Mouse (Mus musculus) ovary, postnatal 14 days (tissue): ENCODE measurements around the gene Cphx3.
"Not testable (repeated sequence)": the region's sequence is repeated elsewhere in the genome, so short reads cannot be mapped to it uniquely, and the experiment has no call there.

Source experiments
- DNase-seq: peaks from one replicate; pipeline ENCODE4 v3.0.0; 2022; ENCODE audit warnings: low spot score

The Cphx3 gene

DNA sequence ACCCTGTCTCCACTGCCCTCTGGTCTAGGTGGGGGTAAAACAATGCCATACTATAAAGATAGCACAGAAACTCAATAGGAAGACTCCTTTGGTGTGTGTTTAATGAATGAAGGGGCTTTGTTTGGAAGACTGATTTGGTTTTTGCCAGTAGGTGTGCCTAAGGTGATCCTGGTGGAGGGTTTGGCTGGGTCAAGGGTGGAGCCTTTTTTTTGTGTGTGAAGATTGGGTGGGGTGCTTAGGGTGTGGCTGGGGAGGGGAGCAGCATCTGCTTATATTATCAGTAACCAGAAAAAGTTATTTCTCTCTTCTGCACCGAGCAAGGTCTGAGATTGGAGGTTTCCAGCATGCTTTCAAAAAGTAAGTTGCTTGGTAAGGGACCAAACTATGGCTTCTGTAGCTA lies at the start of gene Cphx3:
TSS of gene Cphx3 (plus strand) at position 301 of the 400 bp plus-strand sequence.
- DNase-seq: not testable (repeated sequence)

- DNase-seq: not testable (repeated sequence)
Measured at GRCm38 (mm10) chr14:26034364-26034763, 47.7 kb upstream of the Cphx3 start.

DNA sequence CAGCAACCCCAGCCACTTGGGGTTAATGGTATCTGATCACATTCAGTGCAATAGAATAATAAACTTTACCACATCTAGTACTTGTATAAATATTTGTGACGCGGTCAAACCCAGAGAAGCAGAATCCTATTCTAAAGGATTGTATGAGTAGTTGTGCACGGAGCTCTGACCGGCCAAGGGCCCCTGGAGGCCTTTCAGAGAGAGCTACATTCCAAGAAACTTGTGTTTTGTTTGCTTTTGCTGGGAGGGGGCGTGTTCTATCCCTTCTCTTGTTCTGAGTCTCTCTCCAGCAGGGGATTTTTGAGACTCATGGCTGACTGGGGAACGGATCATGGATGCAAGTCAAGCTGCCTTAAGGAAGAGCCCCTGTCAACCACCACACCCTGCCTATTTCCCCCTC lies 46.7 kb upstream of the Cphx3 start:
- DNase-seq: not testable (repeated sequence)

DNA sequence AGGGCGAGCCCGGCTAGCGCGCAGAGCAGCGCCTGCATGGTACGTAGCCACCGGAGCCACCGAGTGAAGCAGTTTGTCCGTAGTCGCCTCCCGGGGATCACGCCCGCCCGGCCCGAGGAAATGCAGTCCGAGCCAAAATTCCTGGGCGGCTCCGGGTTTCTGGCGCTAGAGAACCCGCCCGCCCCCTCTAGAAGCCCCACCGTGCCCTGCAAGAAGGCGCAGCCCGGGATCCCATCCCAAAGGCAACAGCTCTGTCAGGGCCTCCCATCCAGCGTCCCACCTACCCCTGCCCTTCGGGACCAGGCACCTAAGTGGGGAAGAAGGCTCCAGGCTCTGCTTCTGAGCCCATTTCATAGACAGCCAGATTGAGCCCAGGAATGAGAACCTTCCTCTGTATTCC lies 39.5 kb upstream of the Cphx3 start, which contains the start of gene Gm9780:
TSS of gene Gm9780 (minus strand) at position 101 of the 400 bp plus-strand sequence.
- not testable (repeated sequence) for DNase-seq

DNA sequence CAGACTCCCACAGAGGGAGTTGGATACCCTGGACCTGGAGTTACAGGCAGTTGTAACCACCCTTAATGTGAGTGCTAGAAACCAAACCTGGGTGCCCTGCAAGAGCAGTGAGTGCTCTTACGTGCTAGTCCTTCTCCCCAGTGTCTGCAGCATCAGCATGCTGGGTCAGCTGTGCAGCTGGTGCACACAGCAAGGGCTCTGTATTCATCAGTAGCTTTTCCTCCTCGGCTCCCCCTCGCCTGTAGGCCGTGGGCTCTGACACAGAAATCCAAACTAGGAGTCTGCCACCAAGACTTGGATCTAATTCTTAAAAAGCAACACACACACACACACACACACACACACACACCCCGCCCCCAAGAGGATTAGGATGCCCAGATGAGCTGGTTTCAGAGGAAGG lies 37.1 kb upstream of the Cphx3 start:
- DNase-seq: not testable (repeated sequence)

GRCm38 (mm10) chr14:26047026-26047425 lies 35.1 kb upstream of the Cphx3 start:
- not testable (repeated sequence) for DNase-seq

DNA sequence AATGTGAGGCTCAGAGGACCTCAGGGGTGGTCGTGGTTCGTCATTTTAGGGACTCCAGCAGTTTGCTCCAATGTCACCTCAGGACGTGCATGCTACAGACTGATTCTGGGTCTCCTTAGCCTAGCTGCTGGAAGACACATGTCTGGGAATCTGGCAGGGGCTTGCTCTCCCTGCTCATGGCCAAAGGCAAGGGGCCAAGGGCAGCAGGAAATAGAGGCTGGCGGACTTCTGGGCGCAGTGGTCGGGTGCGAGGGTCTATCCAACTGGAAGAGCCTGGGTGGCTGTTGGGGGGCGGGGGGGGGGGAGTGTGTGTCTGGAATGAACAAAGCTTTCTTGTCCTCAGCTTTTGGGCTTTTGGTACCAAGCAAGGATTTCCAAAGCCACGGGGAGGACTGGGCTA lies 33.3 kb upstream of the Cphx3 start:
- DNase-seq: not testable (repeated sequence)

DNA sequence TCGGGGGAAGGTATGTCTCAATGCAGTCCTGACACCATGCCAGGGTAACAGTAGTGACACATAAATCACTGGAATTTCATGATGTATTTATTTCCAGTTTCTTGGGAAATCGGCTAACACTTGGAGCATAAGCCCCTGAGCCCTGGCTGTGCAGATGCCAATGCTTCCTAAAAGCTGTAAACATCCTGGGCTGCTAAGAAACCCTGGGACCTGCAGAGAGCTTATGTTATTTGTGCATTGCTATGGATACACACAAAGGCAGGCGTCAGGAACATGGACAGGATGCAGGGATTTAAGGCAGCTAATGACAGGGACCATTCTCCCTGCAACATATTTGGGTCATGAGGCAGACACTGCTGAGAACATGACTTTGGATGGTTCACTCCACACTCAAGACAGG lies 23.9 kb upstream of the Cphx3 start:
- DNase-seq: not testable (repeated sequence)

GRCm38 (mm10) chr14:26059362-26059761 lies 22.7 kb upstream of the Cphx3 start:
- DNase-seq: not testable (repeated sequence)

- DNase-seq: not testable (repeated sequence)
Measured at GRCm38 (mm10) chr14:26066574-26067324, 15.3 kb upstream of the Cphx3 start.

- not testable (repeated sequence) for DNase-seq
Measured at GRCm38 (mm10) chr14:26067325-26067633, 14.8 kb upstream of the Cphx3 start, which contains the start of gene Tmem254c. Tmem254c (minus strand) TSS chr14:26067355.

- DNase-seq: not testable (repeated sequence)
Measured at GRCm38 (mm10) chr14:26076620-26077390, 5.3 kb upstream of the Cphx3 start.

DNA sequence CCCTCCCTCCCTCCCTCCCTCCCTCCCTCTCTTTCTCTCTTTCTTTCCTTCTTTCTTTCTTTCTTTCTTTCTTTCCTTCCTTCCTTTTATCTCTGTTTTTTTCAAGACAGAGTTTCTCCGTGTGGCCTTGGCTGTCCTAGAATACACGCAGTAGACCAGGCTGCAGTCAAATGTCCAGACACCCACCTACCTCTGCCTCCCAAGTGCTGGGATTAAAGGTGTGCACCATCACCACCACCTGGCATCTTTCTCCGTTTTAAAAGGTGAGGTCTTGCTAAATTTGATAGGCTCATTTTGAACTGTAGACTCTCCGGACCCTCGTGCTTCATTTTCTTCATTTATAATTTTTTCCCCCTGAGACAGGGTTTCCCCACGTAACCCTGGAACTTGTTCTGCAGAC lies 881 bp upstream of the Cphx3 start, which contains the start of gene Cphx2:
TSS of gene Cphx2 (plus strand) at position 301 of the 400 bp plus-strand sequence.
- DNase-seq: not testable (repeated sequence)

DNA sequence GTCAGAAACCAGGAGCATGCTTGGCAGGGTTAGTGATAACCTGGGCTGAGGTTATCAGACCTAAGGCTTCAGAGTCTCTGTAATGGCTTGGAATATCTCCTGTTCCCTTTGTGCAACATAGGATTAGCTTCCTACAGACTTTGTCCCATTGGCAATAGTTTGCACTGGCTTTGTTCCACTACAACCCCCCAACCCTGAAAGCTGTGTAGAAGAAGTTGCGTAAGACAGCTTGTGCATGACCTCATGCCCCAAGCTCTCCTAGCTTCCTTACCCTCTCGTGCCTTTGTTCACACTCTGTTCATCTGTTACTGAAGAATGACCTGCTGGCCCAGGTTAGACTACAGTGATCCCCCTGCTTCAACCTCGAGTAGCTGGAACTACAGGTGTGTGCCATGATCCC lies 15.5 kb downstream of the Cphx3 start:
- not testable (repeated sequence) for DNase-seq

DNA sequence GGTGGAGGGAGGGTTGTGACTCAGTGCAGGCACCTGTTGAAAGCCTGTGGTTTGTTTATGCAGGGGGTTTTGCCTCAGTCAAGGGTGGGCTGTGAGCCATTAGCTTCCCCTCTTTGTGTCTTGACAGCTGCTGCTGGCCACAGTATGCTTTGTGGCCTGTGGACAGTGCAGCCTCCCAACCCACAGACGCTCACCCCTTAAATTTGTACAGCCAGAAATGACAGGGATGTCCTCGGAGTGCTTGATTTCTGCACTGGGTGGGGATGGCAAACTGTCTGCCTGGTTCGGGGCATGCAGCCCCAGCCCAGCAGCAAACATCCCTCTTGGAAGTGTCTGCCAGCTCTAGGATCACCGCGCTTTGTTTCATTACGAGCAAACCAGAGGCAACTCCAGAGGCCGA lies 36.1 kb downstream of the Cphx3 start, which contains the start of gene Duxbl2:
TSS of gene Duxbl2 (plus strand) at position 200 of the 400 bp plus-strand sequence.
- not testable (repeated sequence) for DNase-seq

- not testable (repeated sequence) for DNase-seq
Measured at GRCm38 (mm10) chr14:26118550-26119000, 36.5 kb downstream of the Cphx3 start.

GRCm38 (mm10) chr14:26119095-26119494 lies 37.0 kb downstream of the Cphx3 start:
- not testable (repeated sequence) for DNase-seq

DNA sequence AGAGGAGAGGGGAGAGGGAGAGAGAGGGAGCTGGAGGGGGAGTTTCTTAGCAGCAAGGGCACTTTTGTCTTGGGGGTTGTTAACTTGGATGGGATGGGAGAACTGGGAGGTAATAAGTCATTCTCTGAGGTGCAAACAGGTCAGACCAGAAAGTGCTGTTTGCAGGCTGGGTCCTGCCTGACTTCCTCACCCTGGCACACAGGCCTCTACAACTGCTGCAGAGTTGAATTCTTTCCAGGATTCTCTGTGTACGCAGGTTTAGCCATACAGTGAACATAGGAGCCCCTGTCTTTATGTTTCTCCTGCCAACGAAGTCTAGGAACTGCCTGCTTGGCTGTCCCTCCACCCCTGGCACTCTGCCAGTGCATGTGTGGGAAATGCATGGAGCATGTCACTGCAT lies 65.0 kb downstream of the Cphx3 start:
- not testable (repeated sequence) for DNase-seq

DNA sequence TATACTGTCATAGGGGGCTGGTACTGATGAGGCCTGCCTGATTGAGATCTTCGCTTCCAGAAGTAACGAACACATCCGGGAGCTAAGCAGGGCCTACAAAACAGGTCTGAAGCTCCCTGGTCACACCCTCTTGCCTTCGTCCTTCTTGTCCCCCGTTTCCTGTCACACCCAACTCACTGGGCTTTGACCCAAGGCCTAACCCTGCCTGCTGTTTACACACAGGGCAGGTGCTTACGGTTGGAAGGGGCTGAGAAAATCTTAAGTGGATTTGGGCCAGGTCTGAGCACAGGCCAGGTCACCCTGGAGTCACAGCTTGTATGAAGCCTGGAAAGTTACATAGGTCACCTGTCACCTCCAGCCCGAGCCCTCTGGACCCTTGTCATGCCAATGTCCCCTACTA lies 73.9 kb downstream of the Cphx3 start:
- not testable (repeated sequence) for DNase-seq

GRCm38 (mm10) chr14:26161156-26161555 lies 79.1 kb downstream of the Cphx3 start:
- DNase-seq: not testable (repeated sequence)

- DNase-seq: not testable (repeated sequence)
Measured at GRCm38 (mm10) chr14:26162423-26162822, 80.3 kb downstream of the Cphx3 start.

DNA sequence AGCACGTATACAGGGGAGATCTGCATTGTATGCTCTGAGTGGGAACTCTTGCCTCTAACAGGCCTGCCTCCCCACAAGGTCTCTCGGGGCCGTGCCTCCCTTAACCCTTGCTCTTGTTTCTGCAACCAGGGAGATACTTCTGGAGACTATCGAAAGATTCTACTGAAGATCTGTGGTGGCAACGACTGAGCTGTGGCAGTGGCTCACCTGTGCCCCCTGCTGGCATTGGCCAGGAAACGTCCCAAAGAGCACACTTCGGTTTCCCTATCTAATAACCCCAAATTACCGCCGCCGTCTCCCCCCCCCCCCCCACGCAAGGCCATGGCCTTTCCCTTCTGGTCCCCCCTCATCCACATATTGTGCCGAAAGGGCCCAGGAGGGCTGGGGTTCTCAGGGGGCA lies 83.2 kb downstream of the Cphx3 start:
- not testable (repeated sequence) for DNase-seq

DNA sequence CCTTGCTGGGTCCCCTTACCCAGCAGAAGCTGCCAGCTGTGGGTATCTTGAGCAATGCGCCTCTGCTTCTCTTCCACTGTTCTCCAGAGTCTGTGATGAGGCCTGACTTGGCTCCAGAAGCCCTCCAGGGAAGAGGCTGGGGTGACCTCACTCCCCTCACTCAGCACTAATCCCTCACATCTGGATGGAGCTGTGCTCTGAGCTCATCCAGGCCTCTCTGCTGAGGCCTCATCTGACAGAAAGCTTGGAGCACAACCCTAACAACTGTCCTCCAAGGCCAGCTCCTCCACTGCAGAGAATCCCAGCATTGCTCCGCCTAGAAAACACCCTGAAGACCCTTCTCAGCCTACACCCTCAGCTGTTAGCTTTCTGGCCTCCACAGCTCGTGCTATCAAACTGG lies 91.9 kb downstream of the Cphx3 start:
- DNase-seq: not testable (repeated sequence)
